Mouse (Mus musculus) neural tube, embryonic 10.5 days (tissue): Measurements from ENCODE around the gene Nos1.
A peak's percentile ranks its signal among the peaks of the same experiment; 100 is the strongest.
"Not testable (repeated sequence)": the region's sequence is repeated elsewhere in the genome, so short reads cannot be mapped to it uniquely, and the experiment has no call there.

Experiments used
- DNase-seq: peaks from one replicate; pipeline ENCODE4 v3.0.0-alpha.2; 2017; ENCODE audit warnings: low spot score; ENCODE audit errors: extremely low spot score

Nos1 gene

DNA sequence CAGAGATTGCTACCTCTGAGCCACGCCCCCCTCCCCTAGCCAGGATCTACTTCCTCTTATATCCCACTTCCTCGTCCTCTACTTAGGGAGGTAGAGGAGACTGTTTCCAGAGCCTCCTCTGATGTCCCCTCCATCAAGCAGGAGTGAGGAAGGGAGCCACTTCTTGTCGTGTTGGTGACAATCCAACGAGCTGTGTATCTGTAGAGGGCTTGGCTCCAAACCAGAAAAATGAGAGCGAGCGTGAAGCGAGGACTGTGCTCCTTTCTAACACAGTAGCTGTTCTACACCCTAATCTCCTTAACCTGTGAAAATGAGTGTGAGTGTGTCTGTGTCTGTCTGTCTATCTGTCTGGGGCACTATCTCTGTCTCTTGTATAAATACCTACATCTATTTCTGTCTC lies 58.7 kb downstream of the Nos1 start:
- DNase-seq: no peak

DNA sequence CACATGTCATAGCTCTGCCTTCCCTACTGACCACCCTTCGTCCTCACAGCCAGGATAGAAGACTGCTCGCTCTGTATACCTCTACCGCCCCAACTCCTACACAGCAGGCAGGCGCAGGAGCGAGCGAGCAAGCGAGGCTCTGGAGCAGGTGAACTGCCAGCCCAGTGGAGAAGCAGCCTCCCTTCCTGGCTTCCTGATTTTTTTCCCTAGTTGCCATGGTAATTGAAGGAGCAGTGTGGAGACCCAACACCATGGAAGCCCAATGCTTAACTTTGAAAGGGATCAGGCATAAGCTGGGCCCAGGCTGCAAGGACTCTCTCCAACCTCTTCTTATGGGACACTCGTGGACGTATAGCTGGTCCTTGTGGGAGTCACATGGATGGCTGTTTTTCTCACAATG lies 59.4 kb downstream of the Nos1 start:
- DNase-seq: no peak

GRCm38 (mm10) chr5:117840988-117841387 lies 60.2 kb downstream of the Nos1 start:
- no peak for DNase-seq

DNA sequence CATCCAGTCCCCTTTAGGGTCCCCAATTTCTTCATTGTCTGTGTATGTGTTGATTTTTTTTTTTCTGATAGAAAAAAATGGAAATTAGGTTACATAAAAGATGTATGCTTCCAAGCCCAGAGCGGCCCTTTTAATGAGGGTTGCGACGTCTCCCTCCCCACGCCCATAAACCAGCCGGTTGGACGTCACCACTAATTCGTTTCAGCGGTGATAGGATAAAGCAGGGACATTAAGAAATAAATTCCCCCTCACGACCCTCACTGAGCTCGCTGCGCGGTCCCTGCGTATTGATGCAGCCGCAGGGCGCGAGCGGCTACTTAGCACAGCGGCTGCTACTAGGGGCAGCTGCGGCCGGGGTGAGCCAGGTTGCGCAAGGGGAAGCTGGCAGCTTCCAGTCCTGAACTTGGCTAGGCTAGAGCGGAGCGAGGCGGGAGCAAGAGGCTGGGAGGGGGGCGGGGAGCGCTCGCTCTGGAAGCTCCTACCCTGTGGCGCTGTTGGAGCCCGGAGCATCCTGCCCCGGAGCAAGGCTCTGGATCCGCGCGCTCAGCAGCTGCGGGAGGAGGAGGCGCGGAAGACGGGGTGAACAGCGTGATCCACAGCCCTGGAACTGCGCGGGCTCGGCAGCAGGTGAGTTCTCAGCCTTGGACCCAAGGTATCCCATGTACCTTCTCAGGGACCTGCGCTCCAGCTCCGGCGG lies 61.0 kb downstream of the Nos1 start:
- DNase-seq: peak; percentile 37

- DNase-seq: no peak
Measured at GRCm38 (mm10) chr5:117842699-117843098, 61.9 kb downstream of the Nos1 start.

GRCm38 (mm10) chr5:117844611-117845010 lies 63.8 kb downstream of the Nos1 start:
- DNase-seq: no peak

GRCm38 (mm10) chr5:117850474-117850873 lies 69.6 kb downstream of the Nos1 start:
- DNase-seq: no peak

DNA sequence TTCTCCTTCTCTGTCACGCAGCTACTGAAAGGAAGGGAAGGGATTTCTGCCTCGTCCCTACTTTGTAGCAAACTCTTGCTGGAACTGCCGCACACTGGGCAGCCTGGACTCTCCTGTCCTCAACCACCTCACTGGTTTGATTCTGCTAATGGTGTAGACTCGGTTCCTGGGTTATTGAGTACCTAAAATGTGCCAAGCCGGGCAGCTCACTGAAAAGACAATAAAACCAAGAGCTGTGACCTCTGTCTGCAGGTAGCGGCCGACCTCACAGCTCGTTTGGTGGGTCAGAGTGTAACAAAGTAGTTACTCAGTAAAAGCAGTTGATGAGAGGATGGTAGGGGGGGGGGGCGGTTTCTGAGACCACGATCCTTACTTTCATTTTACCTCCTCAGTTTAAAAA lies 72.9 kb downstream of the Nos1 start:
- no peak for DNase-seq

- no peak for DNase-seq
Measured at GRCm38 (mm10) chr5:117864588-117865300, 83.9 kb downstream of the Nos1 start.

DNA sequence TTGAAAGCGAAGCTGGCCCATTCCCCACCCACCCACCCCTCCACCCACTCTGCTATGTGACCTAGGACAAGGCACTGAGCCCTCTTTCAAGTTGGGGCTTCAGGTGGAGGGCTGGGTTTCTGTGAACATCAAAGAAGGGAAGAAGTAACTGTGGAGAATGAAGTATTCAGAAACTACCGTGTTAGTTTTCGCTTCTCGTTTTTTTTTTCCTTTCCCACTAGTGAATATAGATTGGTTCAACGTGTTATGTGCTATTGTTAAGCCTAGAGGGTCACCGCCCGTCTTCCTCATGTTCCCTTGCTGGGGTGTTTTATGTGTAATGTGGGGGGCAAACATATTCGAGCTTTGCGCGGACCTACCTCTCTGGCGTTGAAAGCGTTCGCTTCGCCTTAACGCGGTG lies 85.0 kb downstream of the Nos1 start:
- DNase-seq: no peak

DNA sequence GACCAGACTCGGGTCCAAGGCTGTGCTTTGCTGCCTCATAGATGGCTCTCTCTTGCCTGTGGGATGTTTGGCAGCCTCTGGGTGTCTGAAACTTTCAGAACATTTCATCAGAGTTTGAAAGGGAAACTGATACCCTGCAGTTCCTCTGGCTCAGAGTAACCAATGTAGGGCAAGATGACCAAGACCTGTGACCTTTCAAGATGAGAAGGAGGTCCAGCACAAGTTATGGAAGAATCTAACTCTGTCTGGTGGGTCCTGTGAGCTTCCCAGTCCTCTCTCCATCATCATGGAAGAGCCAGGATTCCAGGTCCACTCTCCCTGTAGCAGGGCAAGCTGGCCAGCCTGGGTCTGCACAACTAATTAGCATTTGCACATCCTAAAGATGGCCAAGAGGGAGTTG lies 90.8 kb downstream of the Nos1 start:
- no peak for DNase-seq

DNA sequence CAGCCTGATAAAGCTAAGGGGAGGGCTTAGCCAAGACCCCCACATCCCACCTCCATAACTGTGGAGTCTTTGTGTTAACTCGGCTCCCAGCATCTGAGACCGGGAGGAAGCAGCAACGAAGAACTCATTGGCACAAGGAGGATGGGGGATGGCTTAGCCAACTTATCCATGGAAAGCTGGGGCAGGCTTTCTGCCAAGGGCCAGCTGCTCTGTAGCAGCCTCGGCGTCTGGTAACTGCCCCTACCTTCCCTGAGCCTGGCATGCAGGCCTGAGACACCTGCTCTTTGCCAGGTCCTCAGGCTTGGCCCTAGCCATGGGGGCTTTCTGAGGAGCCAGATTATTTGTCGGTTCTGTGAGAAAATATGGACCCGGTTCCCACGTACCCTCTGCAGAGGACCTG lies 93.0 kb downstream of the Nos1 start:
- no peak for DNase-seq

DNA sequence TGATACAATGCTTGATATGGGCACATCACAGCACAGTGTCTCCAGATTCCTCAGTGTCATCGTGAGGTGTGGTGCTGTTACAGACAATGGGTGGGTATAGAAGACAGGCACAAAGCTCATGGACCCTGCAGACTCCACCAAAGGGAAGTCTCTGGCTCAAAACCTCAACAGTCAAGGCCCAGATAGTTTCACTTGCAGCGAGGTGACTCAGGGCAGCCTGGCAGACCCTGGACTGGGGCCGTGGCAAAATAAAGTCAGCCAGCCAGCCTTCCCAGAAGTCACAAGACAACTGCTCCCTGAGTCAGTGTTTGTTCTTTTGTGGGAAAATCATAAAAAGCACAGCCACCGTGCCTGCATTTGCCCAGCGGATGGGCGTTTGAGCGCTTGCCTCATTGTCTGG lies 93.4 kb downstream of the Nos1 start:
- no peak for DNase-seq

GRCm38 (mm10) chr5:117879136-117879535 lies 98.3 kb downstream of the Nos1 start:
- no peak for DNase-seq

GRCm38 (mm10) chr5:117880916-117881555 lies 100.2 kb downstream of the Nos1 start:
- no peak for DNase-seq

- DNase-seq: not testable (repeated sequence)
Measured at GRCm38 (mm10) chr5:117882411-117882810, 101.6 kb downstream of the Nos1 start.

DNA sequence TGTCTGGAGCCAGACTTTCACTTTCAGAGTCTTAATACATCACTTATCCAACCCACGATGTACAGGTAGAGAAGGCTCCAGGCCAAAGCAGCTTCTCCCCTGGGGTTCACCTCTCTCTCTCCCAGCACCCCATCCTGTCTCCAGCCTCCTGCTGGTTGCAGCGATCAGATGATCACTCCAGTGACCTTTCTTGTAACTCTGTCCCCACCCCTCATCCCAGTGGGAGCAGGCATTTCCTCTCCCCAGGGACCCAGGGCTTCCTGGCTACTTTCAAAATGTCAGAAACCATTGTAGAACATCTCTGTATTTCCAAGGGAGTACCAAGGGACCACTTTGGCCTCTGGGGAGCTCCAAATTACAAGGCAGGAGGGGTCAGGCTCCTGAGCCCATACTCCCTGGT lies 104.2 kb downstream of the Nos1 start:
- DNase-seq: no peak

GRCm38 (mm10) chr5:117888126-117888525 lies 107.3 kb downstream of the Nos1 start:
- no peak for DNase-seq

DNA sequence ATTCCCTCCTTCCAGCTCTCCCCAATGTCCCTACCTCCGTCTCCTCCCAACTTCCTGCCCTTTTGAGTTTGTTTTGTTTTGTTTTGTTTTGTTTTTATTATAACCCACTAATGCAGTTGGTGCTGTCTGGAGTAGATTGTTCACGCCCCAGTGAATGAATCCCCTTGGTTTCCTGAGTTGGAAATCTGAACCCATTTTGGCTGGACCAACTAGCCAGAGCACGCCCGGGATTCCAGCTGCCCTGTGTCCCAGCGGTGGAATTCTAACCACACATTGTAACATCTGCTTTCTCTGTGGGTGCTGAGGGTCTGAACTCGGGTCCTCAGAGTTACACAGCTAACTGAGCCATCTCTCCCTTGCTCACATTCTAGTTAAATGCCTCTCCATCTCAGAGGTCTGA lies 108.1 kb downstream of the Nos1 start:
- DNase-seq: no peak

GRCm38 (mm10) chr5:117889571-117889970 lies 108.7 kb downstream of the Nos1 start:
- DNase-seq: no peak

DNA sequence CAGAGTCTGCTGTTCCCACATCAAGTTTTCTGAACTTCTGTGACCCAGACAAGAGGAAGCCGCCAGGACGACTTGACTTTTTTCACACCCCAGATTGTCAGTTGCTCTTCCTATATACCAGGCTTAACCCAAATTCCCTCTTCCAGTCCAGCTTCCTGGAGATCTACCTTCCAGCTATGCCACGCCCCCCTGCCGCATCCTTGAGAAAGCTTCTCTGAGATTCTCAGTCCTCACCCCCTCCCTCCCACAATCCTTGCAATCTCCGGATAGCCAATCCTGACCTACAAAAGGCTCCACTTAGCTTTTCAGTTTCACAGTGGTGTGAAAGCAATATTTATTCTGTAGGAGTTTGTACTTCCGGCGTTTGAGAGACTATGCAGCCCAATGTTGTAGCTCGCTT lies 110.0 kb downstream of the Nos1 start:
- no peak for DNase-seq

GRCm38 (mm10) chr5:117891545-117891944 lies 110.7 kb downstream of the Nos1 start:
- DNase-seq: no peak

DNA sequence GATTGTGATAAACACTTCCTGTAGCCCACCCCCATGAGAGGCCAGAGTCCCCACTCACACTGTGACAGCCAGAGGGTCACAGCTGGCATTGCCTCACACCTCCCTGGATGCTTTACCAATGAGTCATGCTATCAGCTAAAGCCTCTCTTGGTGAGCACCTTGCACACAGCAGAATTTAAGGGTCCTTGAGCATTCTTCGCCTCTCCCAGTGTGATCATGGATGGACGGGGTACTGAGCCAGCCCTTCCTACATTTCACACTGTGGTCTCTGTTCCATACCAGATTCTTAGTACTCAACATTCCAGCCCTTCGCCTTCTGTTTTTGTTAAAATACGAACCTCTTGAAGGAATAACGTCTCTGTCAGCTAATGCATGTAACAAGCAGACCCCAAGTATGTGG lies 113.2 kb downstream of the Nos1 start:
- DNase-seq: no peak
